Mouse (Mus musculus) granulocyte monocyte progenitor cell, adult 5-6 weeks (primary cell): ENCODE measurements around the gene Akap12. TPM values are rescaled to one million over a fixed set of nuclear protein-coding genes. Genes with fewer than 3 reads are reported as not detected.

Source experiments
- ATAC-seq: replicated peaks from 2 replicates; pipeline ENCODE4 v1.8.0; 2016; ENCODE audit warnings: mild to moderate bottlenecking, moderate TSS enrichment, inconsistent platforms; ENCODE audit not compliant: poor library complexity, severe bottlenecking
- total RNA-seq, 2 experiments: library from RNA; stranded (forward) in 1 of 2; stranded (reverse) in 1 of 2; fragments of 200-712, 200-1000 nt in 1 of 2; fragments of >200 nt in 1 of 2; fragmentation: Nextera tagmentation in 1 of 2; gene quantifications; 2 replicates each; pipeline ENCODE4 v1.2.3; 2014 to 2017

Gene Akap12
- total RNA-seq, 2 experiments from 2014 or later = not detected

GRCm38 (mm10) chr10:4389461-4390112 lies 123.4 kb downstream of the Akap12 start:
- no peak for ATAC-seq

DNA sequence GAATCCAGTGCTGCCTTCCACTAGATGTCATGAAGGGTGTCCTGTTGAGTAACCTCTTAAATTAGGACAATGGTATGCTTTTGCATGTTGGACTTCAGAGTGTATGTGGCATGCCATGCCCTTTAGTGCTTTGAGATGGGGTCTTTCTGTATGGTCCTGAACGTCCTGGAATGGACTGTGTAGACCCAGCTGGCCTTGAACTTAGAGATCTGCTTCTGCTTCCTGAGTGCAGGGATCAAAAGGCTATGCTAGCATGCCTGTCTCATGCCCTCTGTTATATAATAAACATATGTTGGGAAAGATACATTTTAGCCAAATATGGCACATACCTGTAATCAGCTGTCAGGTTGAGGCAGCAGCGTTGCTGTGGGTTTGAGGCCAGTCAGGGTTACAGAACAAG lies 124.4 kb downstream of the Akap12 start:
- no peak for ATAC-seq

DNA sequence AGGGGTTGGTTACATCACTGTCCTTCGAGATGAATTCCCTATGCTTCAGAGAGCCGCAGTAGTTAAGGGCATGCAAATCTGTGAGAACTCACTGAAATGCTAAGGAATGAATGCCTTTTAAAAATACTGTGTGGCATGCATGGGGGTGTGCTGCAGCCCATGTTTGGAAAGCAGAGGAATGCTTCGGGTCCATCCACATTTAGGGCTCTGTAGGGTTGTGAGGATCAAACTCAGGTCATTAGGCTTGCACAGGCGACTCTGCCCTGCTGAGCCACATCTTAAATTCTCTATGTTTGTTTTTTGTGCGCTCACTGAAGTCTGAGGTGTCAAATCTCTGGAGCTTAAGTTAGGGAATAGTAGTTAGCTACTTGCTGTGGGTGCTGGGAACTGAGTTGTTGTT lies 124.9 kb downstream of the Akap12 start:
- no peak for ATAC-seq

DNA sequence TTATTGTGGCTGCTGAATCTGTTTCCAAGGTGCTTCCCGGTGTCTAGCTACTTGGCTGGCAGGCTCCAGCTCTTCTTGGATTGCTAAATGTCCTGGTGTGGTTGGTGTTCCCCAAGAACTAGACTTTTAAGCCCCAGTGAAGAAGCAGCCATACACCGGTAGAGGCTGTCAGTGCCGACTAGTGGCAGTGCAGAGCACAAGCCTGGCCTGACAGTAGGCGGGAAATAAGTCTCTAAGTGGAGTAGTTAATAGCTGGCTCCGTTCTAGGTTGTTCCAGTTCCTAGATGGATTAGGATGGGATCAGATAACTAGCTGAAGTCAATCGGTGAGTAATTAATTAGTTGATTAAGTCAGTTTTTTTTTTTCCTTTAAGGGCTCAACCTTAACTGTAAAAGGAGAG lies 125.7 kb downstream of the Akap12 start:
- peak; percentile 41 for ATAC-seq

- ATAC-seq = no peak
Observed at GRCm38 (mm10) chr10:4395321-4395720, 129.1 kb downstream of the Akap12 start.

DNA sequence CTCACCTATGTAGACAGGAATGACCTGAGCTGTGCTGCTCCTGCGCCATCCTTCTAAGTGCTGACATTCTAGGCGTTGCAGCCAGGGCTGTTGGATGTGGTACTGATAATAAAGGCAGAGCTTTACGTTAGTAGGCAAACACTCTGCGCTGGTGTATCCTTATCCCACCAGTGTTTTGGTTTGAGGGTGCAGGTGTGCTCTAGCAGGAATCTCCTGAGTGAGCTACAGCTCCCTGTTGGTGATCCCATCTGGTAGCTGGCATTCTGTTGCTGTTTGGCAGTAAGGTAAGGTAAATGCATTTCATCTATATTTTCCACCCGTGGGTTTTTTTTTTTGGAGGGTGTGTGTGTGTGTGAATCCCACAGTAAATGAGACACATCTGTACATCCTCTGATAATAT lies 131.9 kb downstream of the Akap12 start:
- no peak for ATAC-seq

GRCm38 (mm10) chr10:4404895-4405491 lies 138.8 kb downstream of the Akap12 start:
- ATAC-seq = peak; percentile 83

GRCm38 (mm10) chr10:4405511-4405910 lies 139.3 kb downstream of the Akap12 start:
- no peak for ATAC-seq

GRCm38 (mm10) chr10:4407191-4407590 lies 141.0 kb downstream of the Akap12 start:
- ATAC-seq = no peak

Other genes starting within 250 kb of the Akap12 start
- 6.8 and 12.9 TPM in 2 replicates for gene Zbtb2, start 121.7 kb downstream of the Akap12 start, total RNA-seq (2014; fragmentation: Nextera tagmentation)
- 11.1 and 13.4 TPM in 2 replicates for gene Zbtb2, start 121.7 kb downstream of the Akap12 start, total RNA-seq (2017)
- gene Rmnd1, start 166.0 kb downstream of the Akap12 start, total RNA-seq (2014; fragmentation: Nextera tagmentation) = 53.9 and 72.4 TPM in 2 replicates
- 58.3 and 62.8 TPM in 2 replicates for gene Rmnd1, start 166.0 kb downstream of the Akap12 start, total RNA-seq (2017)
- gene Armt1, start 166.1 kb downstream of the Akap12 start, total RNA-seq (2014; fragmentation: Nextera tagmentation) = 34.1 and 46.8 TPM in 2 replicates
- 44.6 and 52.3 TPM in 2 replicates for gene Armt1, start 166.1 kb downstream of the Akap12 start, total RNA-seq (2017)
- not detected in 2 replicates for gene Ccdc170, start 216.1 kb downstream of the Akap12 start, total RNA-seq (2014; fragmentation: Nextera tagmentation)
- gene Ccdc170, start 216.1 kb downstream of the Akap12 start, total RNA-seq (2017) = 0.43 and 0.72 TPM in 2 replicates